Mouse (Mus musculus): ENCODE data around the gene Psmd5.
"Not testable (repeated sequence)": the region's sequence is repeated elsewhere in the genome, so short reads cannot be mapped to it uniquely, and the experiment has no call there.

The Psmd5 gene

GRCm38 (mm10) chr2:34895503-34896113 lies 20.8 kb upstream of the Psmd5 start:
- DNase-seq, result no peak

- DNase-seq, result no peak
Observed at GRCm38 (mm10) chr2:34893950-34894349, 19.2 kb upstream of the Psmd5 start.

GRCm38 (mm10) chr2:34884186-34884585 lies 9.4 kb upstream of the Psmd5 start:
- DNase-seq, result no peak

- no peak for DNase-seq
Observed at GRCm38 (mm10) chr2:34883190-34883589, 8.4 kb upstream of the Psmd5 start.

- DNase-seq, result no peak
Observed at GRCm38 (mm10) chr2:34882757-34883156, 8.0 kb upstream of the Psmd5 start.

- DNase-seq, result no peak
Observed at GRCm38 (mm10) chr2:34880054-34880453, 5.3 kb upstream of the Psmd5 start.

DNA sequence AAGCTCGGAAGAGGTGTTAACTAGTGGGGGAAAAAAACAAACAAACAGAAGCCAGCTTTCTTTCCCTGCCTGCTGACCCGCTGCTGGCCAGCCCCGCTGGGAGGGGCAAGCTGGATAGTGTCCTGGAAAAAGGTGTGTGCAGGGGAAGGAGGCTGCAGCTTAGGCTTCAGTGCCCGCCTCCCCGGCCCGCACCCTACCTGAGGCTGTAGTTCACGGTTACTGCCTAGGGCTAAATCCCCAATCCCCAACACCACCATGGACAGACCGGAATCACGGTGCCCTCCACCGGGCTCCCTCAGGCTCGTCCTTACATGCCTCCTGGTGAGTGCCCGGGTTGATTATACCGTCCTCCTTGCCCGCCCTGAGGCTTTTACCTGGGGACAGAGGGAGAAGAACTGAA lies 497 bp downstream of the Psmd5 start, which contains the start of gene Cutal:
Gene Cutal (plus strand): TSS at position 126 of the 400 bp plus-strand sequence.
- DNase-seq, result no peak

- DNase-seq, result peak; percentile 95
Observed at GRCm38 (mm10) chr2:34870520-34871474, 4.0 kb downstream of the Psmd5 start.

GRCm38 (mm10) chr2:34869680-34870079 lies 5.1 kb downstream of the Psmd5 start:
- DNase-seq, result no peak

DNA sequence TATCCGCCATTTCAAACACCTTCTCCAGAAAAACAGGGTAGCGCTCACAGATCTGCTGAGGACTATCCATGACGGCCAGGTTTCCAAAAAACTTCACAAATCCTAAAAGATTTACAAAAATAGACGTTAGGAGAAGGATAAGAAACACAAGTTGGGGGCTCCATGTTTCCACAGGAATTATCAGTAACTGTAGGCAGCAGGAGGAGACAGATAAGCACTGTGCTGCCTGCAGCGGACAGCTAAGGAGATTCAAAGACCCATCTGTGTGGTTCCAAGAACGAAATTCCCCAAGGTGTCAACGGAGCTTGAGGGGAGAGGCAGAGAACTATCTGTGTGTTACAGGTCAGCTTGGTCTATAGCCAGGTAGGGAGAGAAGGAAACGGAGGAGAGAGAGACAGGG lies 17.0 kb downstream of the Psmd5 start:
- DNase-seq, result no peak

GRCm38 (mm10) chr2:34855265-34855664 lies 19.5 kb downstream of the Psmd5 start:
- no peak for DNase-seq

DNA sequence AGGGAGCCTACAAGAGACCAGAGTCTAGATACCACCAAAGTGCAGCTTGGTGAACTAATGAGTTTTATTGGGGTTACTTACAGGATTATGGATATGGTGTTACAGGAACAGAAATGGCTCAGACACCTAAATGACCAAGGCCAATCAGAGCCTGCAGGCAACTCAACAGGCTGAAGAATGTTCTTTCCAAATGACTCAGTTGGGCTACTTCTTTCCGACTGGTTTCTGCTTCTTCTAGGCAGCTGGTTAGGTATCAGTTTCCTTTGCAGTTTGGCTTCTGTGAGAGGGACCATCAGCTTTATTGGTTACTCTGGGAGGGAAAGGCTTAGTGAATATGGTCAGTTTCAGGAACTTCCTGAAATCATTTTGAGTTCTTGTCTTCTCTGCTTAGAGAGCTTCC lies 27.1 kb downstream of the Psmd5 start:
- no peak for DNase-seq

- no peak for DNase-seq
Observed at GRCm38 (mm10) chr2:34843211-34843939, 31.4 kb downstream of the Psmd5 start.

- no peak for DNase-seq
Observed at GRCm38 (mm10) chr2:34841706-34842105, 33.1 kb downstream of the Psmd5 start.

- DNase-seq, result not testable (repeated sequence)
Observed at GRCm38 (mm10) chr2:34840143-34840542, 34.6 kb downstream of the Psmd5 start.

DNA sequence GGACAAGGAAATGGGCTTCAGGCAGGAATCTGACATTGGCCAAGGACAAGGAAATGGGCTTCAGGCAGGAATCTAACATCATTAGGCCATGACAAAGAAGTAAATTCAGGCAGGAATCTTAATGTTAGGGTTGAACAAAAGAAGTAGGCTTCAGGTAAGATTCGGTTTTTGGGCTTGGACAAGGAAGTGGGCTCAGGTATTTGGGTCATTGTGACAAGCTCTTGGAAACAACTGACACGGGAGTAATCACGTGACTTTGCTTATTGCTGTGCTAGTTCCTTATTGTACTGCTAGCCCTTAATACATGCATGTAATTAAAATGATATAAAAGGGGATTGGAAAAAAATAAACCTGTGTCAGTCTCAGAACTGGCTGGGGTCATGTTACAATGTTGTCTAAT lies 39.1 kb downstream of the Psmd5 start:
- DNase-seq, result no peak

DNA sequence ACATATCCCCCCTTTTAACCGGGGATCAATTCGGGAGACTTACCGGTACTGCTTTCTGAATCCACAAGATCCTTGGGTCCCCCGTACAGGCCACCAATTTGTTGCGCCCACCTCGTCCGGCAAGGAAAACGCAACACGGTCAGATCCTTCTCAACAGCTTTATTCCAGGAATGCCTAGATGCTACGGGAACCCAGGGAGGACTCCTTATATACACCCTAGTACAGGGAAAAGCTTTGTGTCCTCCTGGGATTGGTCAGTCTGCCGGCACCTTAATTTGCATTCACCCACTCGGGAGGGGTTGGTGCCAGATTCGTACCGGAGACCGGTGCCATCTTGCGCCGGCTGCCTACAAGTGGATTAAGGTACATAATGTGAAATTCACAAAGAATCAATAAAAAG lies 41.1 kb downstream of the Psmd5 start:
- no peak for DNase-seq

DNA sequence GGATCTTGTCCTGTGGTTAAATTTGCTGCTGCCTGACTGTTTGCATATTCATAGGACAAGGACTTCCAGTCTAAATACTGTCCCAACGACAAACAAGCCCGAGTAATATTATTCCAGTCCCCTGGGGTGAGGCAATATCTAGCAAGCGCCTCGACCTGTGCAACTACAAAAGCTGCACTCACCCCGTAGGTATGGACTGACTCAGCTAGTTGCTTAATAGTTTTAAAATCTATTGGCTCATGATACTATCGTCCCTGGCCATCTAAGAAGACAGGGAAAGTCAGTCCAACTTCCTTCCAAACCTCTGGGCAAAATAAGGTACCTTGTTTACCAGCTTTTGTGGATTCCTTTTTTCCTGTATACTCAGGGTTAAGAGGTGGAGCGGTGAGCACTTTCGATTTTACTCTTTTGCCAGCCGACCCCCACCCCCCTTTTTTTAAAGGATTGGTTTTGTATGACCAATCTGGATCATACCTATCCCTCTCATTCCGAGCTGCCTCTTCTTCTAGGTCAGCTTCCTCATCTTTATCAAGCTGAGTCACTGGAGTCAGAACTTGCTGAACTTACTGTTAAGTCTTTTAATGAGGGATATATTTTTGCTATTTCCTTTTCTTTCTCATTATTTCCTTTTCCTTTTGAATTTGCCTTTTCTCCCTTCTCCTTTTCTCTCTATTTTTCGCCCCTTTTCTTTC lies 41.9 kb downstream of the Psmd5 start, which contains the start of gene Gm34653:
Gene Gm34653 (plus strand): TSS at position 242 of the 692 bp plus-strand sequence.
- DNase-seq, result not testable (repeated sequence)

GRCm38 (mm10) chr2:34830066-34830465 lies 44.7 kb downstream of the Psmd5 start:
- DNase-seq, result not testable (repeated sequence)

- no peak for DNase-seq
Observed at GRCm38 (mm10) chr2:34828026-34828425, 46.7 kb downstream of the Psmd5 start.

GRCm38 (mm10) chr2:34827591-34827990 lies 47.2 kb downstream of the Psmd5 start:
- DNase-seq, result no peak

DNA sequence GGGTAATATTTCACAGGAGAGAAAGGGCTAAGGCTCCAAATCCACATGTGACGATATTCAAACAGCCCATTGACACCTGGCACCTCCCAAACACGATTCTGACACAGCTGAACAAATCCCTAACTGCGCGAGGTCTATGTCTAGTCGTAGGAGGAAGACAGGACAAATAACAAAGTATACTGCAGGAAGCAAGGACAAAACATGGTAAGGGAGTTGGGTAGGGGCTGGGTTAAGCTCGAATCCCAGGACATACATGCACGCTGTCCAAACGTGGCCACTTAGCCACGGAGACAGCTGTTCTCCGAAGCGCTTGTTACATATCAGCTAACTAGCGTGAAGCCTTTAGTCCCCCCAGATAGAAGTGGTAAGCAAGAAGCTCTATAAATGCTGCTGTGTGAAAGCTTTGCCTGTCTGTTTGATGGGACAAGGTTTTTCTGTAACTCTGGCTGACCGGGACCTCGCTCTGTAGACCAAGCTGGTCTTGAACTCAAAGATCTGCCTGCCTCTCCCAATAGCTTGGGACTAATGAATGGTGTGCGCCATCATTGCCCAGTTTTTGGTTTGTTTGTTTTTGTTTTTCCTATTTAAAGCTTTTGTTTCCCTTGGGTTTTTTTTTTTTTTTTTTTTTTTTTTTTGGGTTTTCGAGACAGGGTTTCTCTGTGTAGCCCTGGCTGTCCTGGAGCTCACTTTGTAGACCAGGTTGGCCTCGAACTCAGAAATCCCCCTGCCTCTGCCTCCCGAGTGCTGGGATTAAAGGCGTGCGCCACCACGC lies 48.1 kb downstream of the Psmd5 start:
- DNase-seq, result no peak

Data from thymus, postnatal 25 days (tissue).